Mouse (Mus musculus) lung, embryonic 16.5 days (tissue): ENCODE data around the gene Wwox. TPM values are rescaled to one million over a fixed set of nuclear protein-coding genes. Genes with fewer than 3 reads are reported as not detected.
A peak's percentile ranks its signal among the peaks of the same experiment; 100 is the strongest.

Experiments
- ATAC-seq: fragments of 200-750 bp; cut with Nextera tagmentation; 2 replicates; pipeline ENCODE4 v1.8.0; 2017; ENCODE audit warnings: low read depth, mild to moderate bottlenecking, moderate library complexity
- H3K27ac ChIP-seq: fragments of 300-500 bp; sonication (generic); 2 replicates; pipeline ENCODE4 v1.5.1; 2014; ENCODE audit warnings: mild to moderate bottlenecking, control low read depth, low read length
- H3K27me3 ChIP-seq: fragments of 300-500 bp; sonication (generic); 2 replicates; pipeline ENCODE4 v1.6.1; 2014; ENCODE audit warnings: low read depth, low read length, mixed read lengths; ENCODE audit not compliant: control insufficient read depth, insufficient read depth
- H3K36me3 ChIP-seq: fragments of 300-500 bp; sonication (generic); 2 replicates; pipeline ENCODE4 v1.6.1; 2014; ENCODE audit warnings: low read length; ENCODE audit not compliant: control insufficient read depth, insufficient read depth
- H3K4me1 ChIP-seq: fragments of 300-500 bp; sonication (generic); replicated peaks from 2 replicates; pipeline ENCODE4 v1.6.1; 2014; ENCODE audit warnings: low read length, mixed read lengths; ENCODE audit not compliant: control insufficient read depth, insufficient read depth
- H3K4me2 ChIP-seq: fragments of 300-500 bp; sonication (generic); 2 replicates; pipeline ENCODE4 v1.6.1; 2014; ENCODE audit warnings: low read depth, low read length, control low read depth
- H3K4me3 ChIP-seq: fragments of 300-500 bp; sonication (generic); 2 replicates; pipeline ENCODE4 v1.5.1; 2014; ENCODE audit warnings: mild to moderate bottlenecking, low read length, control low read depth
- H3K9ac ChIP-seq: fragments of 300-500 bp; sonication (generic); 2 replicates; pipeline ENCODE4 v1.6.1; 2014; ENCODE audit warnings: low read length, control low read depth
- H3K9me3 ChIP-seq: fragments of 300-500 bp; sonication (generic); 2 replicates; pipeline ENCODE4 v1.6.1; 2016; ENCODE audit warnings: low read length; ENCODE audit not compliant: control insufficient read depth
- WGBS: fragments of 180-500 bp; shearing (Covaris S2); extraction: QIAGEN DNeasy Blood & Tissue Kit; methylation state at CpG from one replicate; pipeline ENCODE4 v1.1.7; 2014; 5-methylcytosine and 5-hydroxymethylcytosine counted together
- polyA plus RNA-seq: library from polyadenylated mRNA; unstranded; fragments of >200 nt; fragmentation: Nextera tagmentation; extraction: Ambion mirVana; gene quantifications from 2 replicates; pipeline ENCODE4 v1.2.1, GENCODE M21; 2015

The Wwox gene
- polyA plus RNA-seq, 1 experiment from 2014 or later, result 20.2 TPM

DNA sequence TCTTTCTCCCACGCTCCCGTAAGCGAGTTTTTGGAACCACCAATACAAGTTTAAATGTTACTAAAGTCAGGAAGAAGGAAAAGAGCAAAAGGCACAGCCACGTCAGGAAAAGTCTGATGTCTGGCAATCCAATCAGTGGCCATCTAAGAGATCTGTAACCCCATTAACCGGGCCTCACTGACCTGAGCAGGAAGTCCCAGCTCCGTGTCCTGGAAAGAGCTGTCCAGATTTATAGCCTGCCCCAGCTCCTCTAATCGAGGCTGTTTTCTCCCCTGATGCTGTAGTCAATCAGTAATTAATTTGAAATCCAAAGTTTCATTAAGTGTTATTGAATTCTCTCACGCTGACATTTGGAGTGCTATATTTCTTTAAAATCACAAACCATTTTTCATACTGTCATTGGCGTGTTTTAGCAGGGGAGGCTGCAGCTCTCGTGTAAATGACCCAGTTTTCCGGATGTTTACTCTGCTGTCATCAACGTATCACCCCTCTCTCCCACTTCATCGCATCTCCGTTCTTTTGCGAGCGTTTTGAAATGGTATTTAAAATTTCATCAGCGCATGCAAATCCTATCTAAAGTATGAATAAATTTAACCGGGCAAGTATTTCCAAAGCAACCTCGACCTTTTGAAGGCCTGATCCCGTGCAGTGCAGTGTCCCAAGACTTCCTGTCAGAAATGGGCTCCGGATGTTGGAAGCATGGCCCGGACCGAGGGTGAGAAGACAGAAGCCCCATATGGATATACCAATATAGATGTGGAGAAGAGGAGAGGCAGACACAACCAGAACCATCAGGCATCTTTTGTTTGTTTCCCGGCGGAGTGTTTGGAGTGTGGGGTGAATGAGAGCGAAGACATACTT lies 72.8 kb downstream of the Wwox start:
- Histone ChIP-seq H3K4me2 (no peak overlapping the region), H3K4me3 (no peak overlapping the region), H3K9ac (no peak overlapping the region), H3K27ac (peak overlapping the region; percentile 88), H3K36me3 (no peaks in the 10 kb centered on the region), H3K27me3 (no peaks in the 10 kb centered on the region), H3K9me3 (no peaks in the 10 kb centered on the region), H3K4me1 (peaks cover 8% of the 10 kb centered on the region; the same call in 1 of the 2 replicates)
- WGBS, result 49% methylated on average over 26 of the region's 26 CpGs
- ATAC-seq, result peak; percentile 97

DNA sequence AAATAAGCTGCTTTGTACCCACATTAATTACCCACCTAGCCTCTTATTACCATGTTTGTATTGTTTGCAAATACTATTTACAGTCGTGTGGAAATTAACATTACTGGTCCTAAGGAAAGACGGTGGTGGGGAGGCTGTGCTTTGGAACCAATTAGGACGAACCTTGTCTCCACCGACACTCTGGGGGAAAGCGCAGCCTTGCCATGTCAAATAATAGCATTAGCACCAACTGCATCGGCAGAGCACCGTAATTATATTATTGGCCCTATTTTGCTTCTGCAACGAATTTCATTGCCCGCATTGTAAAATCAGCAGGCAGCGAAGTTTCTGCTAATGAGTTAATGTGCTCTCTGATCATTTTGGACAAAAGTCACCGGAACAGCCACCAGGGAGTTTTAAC lies 75.2 kb downstream of the Wwox start:
- ATAC-seq, result no peak
- 85% methylated on average over 11 of the region's 11 CpGs for WGBS
- no peak overlapping the region for H3K27ac ChIP-seq

DNA sequence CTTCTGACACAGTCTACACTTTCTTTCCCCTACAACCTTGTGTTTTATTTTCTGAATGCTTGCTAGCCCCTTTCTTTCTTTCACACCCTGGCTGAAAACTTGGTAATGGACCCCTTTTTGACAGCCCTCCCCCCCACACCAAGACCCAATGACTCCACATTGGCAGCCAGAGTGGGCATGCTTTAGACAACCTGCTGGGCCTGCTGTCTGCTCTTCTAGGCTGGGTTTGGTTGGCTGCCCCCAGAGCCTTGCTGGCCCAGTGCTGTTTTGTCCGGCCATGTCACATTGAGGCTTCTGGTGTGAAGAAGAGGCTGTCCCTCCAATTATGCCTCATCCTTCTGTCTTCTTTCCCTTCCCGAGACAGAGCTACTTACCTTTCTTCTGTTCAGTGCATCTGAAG lies 83.6 kb downstream of the Wwox start:
- Histone ChIP-seq H3K4me3 (no peak overlapping the region), H3K27me3 (no peaks in the 10 kb centered on the region), H3K9me3 (no peaks in the 10 kb centered on the region), H3K9ac (no peak overlapping the region), H3K4me2 (no peak overlapping the region), H3K4me1 (peaks cover 5% of the 10 kb centered on the region), H3K36me3 (no peaks in the 10 kb centered on the region), H3K27ac (no peak overlapping the region)
- ATAC-seq, result no peak
- WGBS, result 82% methylated on average over 2 of the region's 2 CpGs

More for the DNA sequence above, 75.2 kb downstream of the Wwox start:
- no peak overlapping the region for H3K4me2 ChIP-seq
- H3K9ac ChIP-seq, result no peak overlapping the region
- H3K4me1 ChIP-seq, result peaks cover 8% of the 10 kb centered on the region; the same call in 1 of the 2 replicates
- no peaks in the 10 kb centered on the region for H3K36me3 ChIP-seq
- H3K9me3 ChIP-seq, result no peaks in the 10 kb centered on the region
- H3K27me3 ChIP-seq, result no peaks in the 10 kb centered on the region
- H3K4me3 ChIP-seq, result no peak overlapping the region

DNA sequence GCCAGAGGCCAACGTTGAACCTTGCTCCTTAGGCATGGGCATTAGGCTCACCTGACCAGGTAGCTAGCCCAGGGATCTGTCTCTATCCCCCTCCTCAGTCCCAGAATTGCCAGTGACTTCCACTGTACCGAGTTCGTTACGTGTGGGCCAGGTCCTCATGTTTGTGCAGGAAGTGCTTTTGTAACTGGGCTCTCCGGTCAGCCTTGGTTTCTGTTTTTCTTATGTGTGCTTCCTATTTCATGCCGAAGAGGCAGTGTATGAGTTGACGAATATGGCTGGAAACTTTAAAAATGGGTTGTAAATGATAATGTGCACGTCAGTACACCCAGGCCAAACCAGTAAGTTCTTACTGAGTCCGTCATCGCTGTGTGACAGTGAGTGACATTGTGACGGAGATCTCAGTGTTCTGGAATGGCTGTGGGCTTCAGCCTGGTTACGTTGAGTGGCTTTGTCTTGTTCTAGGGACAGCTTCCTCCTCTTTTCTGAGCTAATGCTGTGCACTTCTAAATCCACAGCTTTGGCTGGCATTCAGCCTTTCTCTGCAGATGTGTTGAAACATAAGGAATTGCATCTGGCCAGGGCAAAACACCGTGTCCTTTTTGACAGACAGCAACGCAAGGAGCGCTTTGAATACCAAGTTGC lies 87.3 kb downstream of the Wwox start:
- H3K36me3 ChIP-seq, result no peaks in the 10 kb centered on the region
- H3K9me3 ChIP-seq, result no peaks in the 10 kb centered on the region
- H3K4me3 ChIP-seq, result no peak overlapping the region
- peaks cover 15% of the 10 kb centered on the region for H3K4me1 ChIP-seq
- WGBS, result 66% methylated on average over 15 of the region's 15 CpGs
- peak; percentile 45 for ATAC-seq
- H3K9ac ChIP-seq, result no peak overlapping the region
- no peaks in the 10 kb centered on the region for H3K27me3 ChIP-seq
- H3K4me2 ChIP-seq, result no peak overlapping the region
- H3K27ac ChIP-seq, result peak overlapping the region; percentile 84

DNA sequence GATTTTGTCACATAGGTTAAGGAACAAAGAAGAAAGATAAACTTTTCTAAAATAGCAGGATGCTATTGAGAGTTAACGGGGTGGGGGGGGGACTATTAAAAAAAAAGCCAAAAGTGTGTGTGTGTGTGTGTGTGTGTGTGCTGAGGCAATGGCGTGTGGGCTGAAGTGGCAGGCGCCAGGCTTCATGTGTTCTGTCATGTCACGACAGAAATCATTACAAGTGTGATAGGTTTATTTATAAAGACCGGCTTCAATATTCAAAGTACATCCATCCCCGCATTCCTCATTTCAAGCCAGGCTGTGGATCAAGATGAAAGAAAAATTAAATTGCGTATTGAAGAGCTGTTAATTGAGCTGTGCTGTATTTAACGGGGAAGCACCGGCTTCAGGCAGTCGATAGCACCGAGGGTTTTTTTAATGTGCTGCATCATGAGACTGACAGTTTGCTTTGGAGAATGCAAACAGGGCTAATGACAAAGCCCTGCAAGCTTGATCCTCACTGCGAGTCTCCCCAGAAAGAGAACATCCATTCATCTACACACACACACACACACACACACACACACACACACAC lies 88.3 kb downstream of the Wwox start:
- peak; percentile 74 for ATAC-seq
- 31% methylated on average over 12 of the region's 12 CpGs for WGBS
- H3K27ac ChIP-seq, result peak overlapping the region; percentile 68
- H3K4me3 ChIP-seq, result no peak overlapping the region
- no peaks in the 10 kb centered on the region for H3K36me3 ChIP-seq
- no peaks in the 10 kb centered on the region for H3K27me3 ChIP-seq
- no peak overlapping the region for H3K9ac ChIP-seq
- peaks cover 15% of the 10 kb centered on the region for H3K4me1 ChIP-seq
- H3K4me2 ChIP-seq, result no peak overlapping the region
- no peaks in the 10 kb centered on the region for H3K9me3 ChIP-seq

DNA sequence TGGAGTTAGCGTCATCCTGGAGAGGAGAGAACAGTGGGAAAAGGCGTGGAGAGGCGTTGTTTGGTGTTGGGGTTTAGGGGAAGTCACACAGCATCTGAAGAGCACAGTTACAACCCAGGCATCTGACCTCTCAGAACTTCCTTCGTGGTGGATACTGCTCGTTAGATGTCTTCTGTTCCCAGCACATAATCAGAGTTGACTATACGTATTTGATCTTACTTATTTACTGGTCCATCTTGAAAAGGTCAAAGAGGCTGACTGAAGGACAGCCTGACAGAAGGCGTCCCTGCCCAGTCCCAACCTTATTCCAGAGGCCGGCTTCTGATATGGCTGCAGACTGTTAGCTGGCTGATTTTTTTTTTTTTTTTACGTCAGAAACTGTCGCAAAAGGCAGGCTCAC lies 90.1 kb downstream of the Wwox start:
- ATAC-seq, result peak; percentile 77
- WGBS, result 50% methylated on average over 10 of the region's 10 CpGs
- H3K4me2 ChIP-seq, result no peak overlapping the region
- H3K4me1 ChIP-seq, result peaks cover 15% of the 10 kb centered on the region
- H3K27me3 ChIP-seq, result no peaks in the 10 kb centered on the region
- H3K9ac ChIP-seq, result no peak overlapping the region
- H3K36me3 ChIP-seq, result no peaks in the 10 kb centered on the region
- H3K27ac ChIP-seq, result peak overlapping the region; percentile 68
- no peak overlapping the region for H3K4me3 ChIP-seq
- no peaks in the 10 kb centered on the region for H3K9me3 ChIP-seq

DNA sequence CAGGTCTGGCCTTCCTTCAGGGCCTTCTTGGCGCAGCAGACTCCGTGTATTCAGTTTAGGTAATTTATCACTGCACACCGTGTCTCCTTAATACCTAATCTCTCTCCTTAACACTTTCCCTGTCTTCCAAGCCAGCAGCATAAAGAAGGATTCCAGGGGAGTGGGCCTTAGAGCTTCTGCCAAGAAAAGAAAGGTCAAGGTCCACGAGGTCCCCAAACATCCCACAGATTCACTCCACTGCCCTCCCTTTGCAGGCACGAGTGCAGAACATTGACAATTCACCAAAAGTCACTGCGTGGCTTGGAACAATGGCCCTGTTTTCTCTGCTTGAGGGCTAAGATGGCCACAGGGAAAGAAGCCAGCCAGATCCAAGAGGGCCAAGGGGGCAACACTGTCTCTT lies 96.7 kb downstream of the Wwox start:
- Histone ChIP-seq H3K36me3 (no peaks in the 10 kb centered on the region), H3K4me1 (peaks cover 4% of the 10 kb centered on the region; the same call in 1 of the 2 replicates), H3K9me3 (no peaks in the 10 kb centered on the region), H3K27ac (no peak overlapping the region), H3K4me3 (no peak overlapping the region), H3K27me3 (no peaks in the 10 kb centered on the region), H3K4me2 (no peak overlapping the region), H3K9ac (no peak overlapping the region)
- 41% methylated on average over 6 of the region's 6 CpGs for WGBS
- no peak for ATAC-seq

DNA sequence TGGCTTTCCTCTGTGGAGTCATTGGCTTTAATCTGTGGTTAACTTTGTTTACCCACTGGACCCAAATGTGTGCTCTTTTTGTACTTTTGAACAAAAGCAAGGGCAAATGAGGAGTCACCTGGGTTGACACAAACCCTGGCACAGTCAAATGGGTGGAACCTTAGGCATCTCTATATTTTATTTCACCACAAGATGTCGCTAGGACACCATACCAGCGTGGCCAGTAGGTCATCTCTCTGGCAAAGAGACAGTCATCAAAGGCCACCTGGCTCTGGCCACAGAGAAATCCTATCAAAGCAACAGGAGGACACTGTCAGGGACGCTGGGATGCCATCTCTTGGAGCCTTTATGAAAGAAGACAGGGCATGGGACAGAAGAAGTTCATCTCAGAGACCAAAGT lies 101.7 kb downstream of the Wwox start:
- peak; percentile 46; the same call in 1 of the 2 replicates for ATAC-seq
- Histone ChIP-seq H3K9ac (no peak overlapping the region), H3K27me3 (no peaks in the 10 kb centered on the region), H3K4me3 (no peak overlapping the region), H3K36me3 (no peaks in the 10 kb centered on the region), H3K9me3 (no peaks in the 10 kb centered on the region), H3K4me1 (no peaks in the 10 kb centered on the region), H3K4me2 (no peak overlapping the region), H3K27ac (no peak overlapping the region)
- WGBS, result 4% methylated on average over 3 of the region's 3 CpGs

DNA sequence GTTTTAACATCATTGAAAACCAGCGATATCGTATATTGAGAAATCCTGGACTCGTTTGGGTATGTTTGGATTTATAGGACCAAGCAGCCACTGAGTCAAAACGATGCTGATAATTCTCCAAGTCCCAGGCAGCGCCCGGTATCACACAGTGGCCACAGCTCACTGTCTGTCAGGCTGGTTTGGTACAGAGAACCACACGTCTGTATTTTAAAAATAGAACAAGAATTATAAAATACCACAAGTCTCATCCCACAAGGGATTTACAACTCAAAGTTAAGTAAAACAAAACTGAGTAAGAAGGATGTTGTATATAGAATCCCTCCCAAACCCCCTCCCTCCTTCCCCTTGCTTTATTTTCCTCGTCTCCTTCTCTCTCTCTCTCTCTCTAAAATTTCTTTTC lies 108.9 kb downstream of the Wwox start:
- ATAC-seq, result peak; percentile 39; the same call in 1 of the 2 replicates
- H3K4me1 ChIP-seq, result peaks cover 5% of the 10 kb centered on the region; the same call in 1 of the 2 replicates
- 50% methylated on average over 8 of the region's 8 CpGs for WGBS
- H3K4me3 ChIP-seq, result no peak overlapping the region
- peak overlapping the region; percentile 64; the same call in 1 of the 2 replicates for H3K27ac ChIP-seq
- H3K27me3 ChIP-seq, result no peaks in the 10 kb centered on the region
- H3K36me3 ChIP-seq, result no peaks in the 10 kb centered on the region
- no peak overlapping the region for H3K4me2 ChIP-seq
- no peaks in the 10 kb centered on the region for H3K9me3 ChIP-seq
- H3K9ac ChIP-seq, result no peak overlapping the region
